Mouse (Mus musculus) thymus, postnatal 0 days (tissue): ENCODE results near the gene Sorbs2. TPM values are rescaled to one million over a fixed set of nuclear protein-coding genes. Genes with fewer than 3 reads are reported as not detected.

Source experiments
- DNase-seq: peaks from one replicate; pipeline ENCODE4 v3.0.0-alpha.2; 2015; ENCODE audit warnings: low spot score
- polyA plus RNA-seq: library from polyadenylated mRNA; unstranded; fragments of >200 nt; fragmentation: Nextera tagmentation; extraction: Ambion mirVana; gene quantifications from 2 replicates; pipeline ENCODE4 v1.2.1, GENCODE M21; 2015

The Sorbs2 gene
- polyA plus RNA-seq, 1 experiment from 2014 or later, result 2.1 TPM

DNA sequence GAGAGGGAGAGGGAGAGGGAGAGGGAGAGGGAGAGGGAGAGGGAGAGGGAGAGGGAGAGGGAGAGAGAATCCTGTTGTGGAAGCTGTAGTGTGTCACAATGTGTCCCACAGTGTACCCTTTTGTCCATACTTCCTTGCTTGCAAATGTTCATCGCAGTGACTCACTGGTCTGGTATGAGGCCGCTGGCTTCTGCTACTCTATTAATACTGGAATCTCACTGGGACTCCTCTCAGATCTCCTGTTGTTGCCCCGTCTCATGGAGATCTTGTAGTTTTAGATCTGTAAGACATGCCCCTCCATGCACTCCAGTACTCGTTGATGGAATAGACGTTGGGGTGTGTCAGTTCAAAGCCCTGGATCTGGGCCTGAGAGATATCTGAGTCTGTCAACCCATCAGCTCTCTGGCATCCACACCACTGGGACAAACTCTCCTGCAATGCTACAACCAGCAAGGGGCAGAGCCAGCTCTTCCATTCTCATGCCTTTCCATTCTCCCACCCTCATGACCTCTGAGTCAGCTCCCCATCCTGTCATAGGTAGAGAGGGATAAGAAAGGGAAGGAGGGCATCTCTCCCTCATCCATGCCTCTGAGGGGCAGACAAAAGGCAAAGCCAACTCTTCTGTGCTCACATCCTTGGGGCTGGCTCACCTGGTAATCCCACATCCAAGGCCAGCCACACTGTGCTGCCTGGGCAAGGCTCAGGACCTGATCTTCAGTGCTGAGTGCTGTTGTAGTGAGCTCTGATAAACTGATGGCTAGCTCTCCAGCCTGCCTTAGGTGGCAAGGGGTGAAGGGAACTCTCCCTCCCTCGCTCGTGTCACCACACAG, 72.3 kb downstream of the Sorbs2 start:
- no peak for DNase-seq

DNA sequence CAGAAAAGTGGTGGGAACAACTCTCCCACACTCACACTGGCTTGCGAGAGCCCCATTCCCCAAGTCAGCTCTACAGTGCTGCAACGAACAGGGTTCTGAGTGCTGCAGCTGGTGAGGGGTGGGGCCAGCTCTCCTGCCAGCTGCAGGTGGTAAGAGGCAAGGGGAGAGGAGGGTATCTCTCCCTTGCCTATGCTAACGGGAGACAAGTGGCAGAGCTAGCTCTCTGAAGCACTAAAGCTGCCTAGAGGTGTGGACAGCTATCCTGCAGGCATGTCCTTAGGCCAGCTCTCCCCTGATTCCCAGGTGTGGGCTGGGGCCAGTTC, 72.9 kb downstream of the Sorbs2 start:
- DNase-seq, result no peak

DNA sequence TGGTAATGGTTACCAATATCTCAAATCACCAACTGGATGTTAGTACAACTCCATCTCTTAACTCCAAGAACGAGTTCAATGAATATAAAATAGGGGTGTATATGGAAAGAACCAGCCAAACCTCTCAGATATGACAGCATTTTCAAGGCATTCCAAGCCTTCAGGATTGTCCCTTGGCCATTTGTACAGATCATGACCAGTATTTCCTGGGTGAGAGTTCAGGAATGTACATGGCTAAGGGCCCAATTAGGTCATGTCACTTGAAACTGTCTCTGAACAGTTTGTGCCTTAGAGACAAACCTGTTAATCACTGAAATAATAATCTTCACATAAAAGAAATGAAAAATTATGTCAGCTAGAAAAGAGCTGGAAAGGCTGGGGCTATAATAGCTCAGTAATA, 76.3 kb downstream of the Sorbs2 start:
- no peak for DNase-seq

DNA sequence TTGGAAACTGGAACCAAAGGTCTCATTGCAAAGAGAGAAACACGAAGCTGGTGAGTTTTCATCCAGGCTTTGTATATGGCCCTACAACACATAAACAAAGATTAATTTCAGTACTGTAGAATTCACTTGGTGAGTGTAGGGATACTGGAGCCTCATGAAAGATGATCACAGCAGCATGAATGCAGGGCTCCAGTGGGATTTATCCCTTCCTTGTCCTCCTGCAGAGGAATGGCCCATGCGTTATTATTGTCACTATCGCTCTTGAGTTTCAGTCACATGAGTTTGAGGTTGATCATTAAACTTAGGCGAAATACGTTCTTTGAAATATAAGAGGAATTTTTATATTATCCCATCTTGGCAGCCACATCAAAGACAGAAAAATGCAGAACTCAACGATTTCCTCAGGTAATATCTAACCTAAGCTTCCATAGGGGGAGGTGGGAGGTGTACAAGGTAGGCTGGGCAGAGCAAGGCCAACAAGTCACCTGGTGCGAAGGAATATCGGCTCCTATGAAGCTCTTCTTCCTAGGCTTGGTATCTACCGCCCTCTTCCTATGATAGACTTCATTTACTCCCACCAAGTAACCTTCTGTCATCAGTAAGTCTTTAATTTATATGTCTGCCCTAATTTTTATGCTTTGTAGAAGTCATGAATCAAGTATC, 76.9 kb downstream of the Sorbs2 start:
- no peak for DNase-seq

DNA sequence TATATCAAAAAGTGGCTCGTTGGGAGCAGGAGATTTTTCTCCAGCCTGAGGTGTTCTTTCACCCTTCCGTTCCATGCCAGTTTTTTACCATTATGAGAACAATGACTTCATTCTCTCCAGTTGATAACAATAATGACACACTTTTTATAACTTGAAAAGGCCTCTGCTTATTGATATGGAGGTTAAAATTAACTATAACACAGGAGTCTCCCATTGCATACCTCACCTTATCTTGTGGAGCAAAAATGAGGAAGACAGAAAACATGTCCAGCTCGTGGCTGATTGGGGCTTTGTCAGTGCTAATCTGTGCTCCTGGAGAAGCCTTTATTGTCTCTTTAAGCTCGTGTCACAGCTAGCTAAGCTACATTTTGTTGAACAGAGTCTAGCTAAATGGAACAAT, 77.6 kb downstream of the Sorbs2 start:
- no peak for DNase-seq

DNA sequence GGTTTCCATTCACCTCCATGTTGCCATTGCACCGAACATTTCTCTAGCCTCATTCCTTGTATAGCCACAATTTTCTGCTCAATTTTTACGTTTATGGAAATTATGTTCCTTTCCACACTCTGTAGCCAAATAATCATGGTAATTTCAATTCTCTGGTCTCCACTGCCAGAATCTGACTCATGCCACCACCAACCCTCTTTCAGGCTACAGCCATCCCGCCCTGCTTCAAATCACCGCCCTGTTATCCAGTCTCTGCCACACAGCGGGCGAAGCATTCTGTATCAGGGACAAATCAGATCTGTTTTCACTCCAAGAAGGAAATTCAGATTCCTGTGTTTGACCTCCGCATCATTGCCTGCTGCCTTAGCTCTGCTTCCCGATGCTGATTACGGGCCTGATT, 79.4 kb downstream of the Sorbs2 start:
- no peak for DNase-seq

DNA sequence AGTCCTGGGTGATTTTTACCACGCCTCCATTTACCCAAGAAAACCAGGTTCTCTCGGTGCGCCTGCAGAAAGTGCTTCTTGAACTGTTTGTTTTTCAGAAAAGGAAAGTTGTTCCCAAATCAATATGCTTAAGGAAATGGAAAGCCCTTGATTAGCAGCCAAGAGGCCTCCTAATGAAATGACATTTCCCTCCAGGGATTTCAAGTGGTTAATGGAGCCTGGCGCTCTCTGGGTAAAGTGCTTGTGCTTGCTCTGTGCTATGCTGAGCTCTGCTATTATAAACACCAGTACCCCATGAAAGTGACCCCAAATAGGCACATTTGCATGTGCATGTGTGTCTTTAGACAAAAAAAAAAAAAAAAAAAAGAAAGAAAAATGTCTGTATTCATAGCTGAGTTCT, 84.3 kb downstream of the Sorbs2 start:
- DNase-seq, result no peak

DNA sequence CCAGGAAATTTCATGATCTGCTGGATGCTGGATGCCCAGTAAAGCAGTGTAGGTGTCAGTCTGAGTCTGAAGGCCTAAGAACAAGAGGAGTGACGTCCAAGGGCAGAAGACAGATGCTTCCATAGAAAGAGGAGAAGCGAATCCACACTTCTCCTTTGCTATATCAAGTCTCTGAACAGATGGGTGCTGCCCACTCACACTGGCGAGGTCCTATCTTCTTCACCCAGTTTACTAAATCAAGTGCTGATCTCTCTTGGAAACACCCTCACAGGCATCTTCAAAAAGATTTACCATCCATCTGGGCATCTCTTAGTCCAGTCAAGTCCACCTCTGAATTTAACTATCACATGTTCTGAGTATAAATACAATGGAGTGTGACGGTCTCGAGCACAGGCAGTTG, 86.1 kb downstream of the Sorbs2 start:
- DNase-seq, result no peak

DNA sequence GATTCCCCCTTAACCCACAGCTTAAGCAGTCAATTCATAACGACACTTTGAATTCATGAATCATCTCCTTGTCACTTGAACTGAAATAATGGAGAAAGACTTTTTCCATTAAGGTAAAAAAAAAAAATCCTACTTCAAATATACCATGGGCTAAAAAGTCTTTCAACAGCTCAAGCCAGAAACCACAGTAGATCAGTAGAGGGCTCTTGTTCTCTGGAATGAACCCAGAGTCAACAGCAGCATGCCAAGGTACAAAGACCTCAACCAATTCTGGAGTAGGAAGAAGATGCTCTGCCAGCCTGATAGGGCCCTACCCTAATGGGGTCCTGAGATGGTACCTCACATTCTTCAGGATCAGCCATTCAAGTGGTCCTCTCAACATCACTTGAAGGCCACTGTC, 88.4 kb downstream of the Sorbs2 start:
- no peak for DNase-seq

DNA sequence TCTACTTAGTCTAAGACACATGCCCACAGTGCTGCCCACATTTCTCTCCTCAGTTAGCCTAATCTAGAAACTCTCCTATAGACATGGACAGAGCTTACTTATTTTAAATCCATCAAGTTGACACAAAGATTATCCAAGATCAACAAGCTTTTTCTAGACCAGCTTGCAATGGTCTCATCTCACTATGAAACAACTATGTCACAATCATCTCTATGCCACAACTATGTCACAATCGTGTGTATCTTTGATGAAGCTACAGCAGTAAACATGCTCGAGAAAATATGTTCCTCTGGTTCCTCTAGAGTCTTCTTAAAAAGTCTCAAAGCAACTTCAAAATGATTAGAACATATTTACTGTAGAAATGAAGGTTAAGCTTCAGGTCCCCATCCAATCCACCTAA, 89.0 kb downstream of the Sorbs2 start:
- DNase-seq, result no peak

DNA sequence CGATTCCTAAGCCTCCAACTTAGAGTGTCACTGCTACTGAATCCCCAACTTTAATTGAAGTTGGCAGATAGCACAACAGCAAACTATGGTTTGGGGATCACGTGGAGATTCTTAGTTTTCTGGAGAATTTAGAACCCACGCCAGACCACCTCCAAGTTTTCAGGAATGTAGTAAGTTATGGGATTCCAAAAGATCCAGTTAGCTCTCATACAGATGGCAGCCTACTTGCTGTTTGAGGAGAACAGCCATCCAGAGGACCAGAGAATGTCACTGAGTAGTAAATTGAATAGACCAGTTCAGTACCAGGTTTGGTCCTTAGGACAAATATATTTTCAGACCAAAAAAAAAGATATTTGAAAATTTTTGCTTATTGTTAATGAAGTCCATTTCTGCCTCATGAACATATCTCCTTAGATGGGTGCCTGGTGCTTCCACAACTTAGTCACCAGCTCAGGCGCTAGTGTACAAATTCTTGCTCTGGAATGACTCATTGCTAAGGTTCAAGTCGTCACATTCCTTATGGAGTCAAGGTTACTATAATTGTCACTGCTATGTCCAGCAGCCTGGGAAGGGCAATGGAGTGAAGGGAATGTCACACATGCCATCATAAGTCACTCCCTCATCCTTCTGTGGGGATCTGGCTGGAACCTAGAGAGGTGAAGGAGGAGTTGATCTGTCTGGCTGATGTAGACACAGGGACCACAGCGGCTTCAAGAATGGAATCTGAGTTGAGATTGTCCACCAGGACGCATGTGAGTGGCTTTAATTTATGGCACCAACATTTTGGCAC, 90.2 kb downstream of the Sorbs2 start:
- DNase-seq, result no peak

DNA sequence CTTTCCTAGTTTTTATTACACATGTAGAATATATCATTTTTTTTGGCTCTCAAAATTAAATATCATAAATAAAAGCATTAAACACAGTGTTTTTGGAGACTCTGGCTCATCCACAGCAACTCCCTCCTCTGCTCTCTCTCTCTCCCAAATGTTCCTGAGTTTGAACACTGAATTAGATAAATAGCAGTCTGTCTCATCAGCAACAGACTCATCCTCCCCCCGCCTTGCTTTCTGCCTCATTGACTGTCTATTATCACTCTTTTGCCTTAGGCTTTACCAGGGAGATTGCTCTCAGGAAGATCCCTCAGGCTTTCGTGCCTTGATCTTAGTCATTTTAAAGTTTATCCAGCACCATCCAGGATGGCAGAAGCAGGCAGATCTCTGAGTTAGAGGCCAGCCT, 91.3 kb downstream of the Sorbs2 start:
- DNase-seq, result no peak

DNA sequence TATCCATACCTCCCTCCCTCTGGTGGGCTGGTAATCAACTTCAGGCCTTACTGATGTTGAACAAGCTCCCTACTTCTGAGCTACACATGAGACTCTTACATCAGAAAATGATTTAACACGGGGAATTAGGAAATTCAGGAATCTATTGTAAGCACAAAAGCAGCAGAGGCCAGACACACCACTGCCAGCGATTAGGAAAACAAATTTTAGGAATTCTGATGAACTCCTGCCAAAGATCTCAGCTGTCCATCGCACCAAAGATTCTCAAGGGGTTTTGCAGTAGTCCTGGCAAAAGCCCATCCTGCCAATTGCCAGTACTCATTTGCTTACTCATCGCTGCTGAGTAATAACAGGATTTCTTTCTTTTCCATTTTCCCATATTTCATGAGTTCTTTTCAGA, 94.4 kb downstream of the Sorbs2 start:
- no peak for DNase-seq

DNA sequence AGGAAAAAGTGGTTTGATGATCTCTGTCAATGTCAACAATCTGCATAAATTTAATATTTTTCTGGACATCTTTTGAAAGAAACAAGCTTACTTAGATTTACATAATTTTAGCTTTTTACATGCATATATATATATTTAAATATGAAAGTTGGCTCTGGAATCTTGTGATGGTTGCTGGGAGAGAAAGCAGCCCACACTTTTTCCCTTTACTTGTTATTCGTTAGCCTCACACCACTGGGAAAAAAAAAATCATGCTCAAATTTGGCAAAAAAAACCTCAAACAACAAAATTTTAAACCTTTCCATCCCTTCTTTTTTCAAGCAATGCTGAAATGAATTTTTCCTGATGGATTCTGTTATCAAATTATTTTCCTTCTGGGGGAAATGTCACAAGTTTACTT, 97.8 kb downstream of the Sorbs2 start:
- DNase-seq, result no peak

DNA sequence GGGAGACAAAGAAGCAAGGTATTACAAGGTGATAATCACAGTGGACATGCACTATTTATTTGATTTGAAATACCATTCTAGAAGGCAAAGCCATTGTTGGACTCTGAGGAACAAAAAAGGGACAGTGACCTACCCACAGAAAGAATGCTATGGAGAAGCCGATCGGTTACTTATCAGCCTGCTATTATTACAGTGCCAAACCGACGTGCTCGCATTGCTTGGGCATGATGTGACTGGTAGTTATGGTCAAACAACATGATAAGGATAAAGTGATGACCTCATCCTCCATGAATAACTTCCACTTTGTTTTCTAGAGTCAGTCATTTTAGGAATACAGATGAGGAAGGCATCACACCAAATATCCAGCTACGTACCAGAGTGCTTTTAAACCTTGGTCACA, 99.4 kb downstream of the Sorbs2 start:
- DNase-seq, result no peak

DNA sequence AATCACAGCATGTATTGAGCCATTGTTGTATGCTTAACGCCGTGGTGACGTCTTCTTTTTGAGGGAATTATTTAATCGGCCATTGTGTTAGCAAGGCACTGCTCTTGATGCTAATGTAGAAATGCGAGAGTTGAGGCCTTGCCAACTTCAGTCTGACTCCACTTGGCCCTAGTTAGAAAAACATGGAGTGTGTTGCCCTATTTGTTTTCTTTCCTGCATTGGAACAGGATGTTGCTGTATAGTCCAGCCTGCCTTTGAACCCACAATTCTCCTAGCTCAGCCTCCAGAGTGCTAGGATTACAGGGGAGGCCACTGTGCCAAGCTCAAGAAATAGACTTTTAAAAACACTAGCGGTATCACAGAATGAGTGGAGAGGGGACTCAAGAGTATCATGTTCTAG, 100.8 kb downstream of the Sorbs2 start:
- DNase-seq, result no peak

DNA sequence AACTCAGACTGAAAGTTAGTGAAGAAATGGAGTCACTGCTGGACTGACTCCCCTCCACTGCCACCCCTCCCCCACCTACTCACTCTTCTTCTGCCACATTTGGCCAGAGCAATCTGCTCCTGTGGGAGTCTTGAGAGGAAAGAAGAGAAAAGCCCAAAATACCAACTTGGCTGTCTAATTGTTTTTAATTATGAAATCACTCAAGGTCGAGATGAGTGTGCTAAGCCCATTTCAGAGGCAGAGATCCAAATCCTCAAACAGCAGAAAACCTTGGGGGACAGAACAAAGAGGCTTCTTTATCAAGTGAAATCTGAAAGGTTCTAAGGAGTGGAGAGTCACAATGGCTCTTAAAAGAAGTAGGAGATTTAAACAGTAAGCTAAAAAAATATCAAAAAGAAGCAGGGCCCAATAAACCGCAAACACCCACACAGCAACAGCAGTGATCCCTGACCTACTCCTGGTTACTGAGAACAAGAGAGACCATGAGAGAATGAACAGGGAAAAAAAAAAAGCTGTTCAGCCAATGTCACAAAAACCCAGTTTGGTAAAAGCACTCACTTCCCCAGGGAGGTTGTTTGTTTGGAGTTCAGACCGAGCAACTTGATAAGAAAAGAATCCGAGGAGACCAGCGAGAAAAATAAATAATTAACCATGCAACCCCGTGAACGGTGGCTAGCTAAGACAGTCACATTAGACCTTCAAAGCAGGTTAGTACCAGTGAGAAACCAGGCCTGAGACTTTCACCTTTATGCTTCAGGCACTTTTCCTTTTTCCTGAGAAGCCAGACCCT, 103.0 kb downstream of the Sorbs2 start:
- no peak for DNase-seq

DNA sequence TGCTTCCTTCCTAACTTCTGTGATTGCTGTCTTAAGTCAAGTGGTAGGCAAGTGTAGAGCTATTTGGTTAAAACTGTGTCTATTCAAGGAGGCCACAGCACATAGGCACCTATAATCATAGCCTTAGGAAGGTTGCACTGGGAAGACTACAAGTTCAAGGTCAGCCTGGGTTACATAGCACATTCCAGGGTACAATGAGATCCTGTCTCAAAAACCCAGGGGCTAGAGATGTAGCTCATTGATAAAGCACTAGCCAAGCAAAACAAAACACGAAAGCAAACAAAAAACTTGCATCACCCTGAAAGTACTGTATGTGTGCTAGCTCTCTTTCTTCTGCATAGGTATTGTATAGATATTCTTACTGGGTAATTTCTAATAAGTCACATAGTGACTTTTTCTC, 103.7 kb downstream of the Sorbs2 start:
- no peak for DNase-seq

DNA sequence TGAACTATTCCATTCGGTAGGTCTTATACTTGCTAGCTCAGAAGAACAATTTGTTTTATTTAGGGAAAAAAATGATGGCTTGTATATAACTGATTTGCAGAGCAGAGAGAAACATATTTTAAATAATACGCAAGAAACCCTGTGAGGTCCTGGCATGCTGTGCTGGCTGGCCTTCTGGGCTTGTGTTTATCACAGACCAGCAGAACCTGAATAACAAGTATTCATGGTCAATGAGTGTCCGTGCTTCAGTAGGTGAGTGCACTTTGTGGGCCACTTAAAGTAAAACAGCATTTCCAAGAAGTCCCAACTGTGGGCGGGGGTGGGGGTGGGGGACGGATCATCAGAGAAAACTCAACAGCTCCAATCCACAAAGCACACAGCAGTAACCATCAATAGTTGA, 107.0 kb downstream of the Sorbs2 start:
- no peak for DNase-seq

DNA sequence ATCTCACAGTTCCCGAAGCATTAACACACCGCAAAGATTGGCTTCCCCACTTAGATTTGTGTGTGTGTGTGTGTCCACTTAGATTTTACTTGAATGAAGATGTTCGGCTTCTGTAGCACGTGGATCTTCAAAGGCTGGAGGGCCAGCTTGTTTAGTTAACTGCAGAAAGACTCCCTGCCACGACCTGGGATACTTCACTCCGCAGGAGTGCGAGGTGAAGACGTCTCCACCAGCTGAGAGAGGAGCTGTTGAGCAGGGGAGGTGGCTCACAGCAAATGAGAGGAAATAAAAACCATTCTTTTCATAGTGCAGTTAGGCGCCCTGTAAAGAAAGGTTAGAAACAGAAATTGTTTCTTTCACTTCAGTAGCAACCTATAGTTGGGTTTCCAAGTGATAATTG, 107.5 kb downstream of the Sorbs2 start:
- no peak for DNase-seq

DNA sequence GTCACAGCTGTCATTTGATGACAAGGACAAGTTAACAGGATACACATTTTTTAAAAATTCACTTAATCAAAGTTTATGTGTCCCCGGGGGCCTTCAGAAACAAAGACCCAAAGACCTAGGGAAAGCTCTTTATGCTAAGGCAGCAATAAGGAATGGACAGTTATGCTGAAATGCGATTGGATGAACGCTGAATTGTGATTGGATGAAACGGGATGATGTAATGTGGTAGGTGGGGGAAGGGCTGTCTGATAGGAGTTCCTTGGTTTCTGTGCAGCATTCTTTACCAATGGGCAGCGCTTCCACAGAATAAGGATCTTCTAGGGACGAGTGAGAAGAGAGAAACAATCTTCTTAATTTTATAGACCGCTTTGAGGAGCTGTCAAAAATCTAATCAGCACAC, 108.0 kb downstream of the Sorbs2 start:
- no peak for DNase-seq
